ENCODE assay signal across 9 mouse cellular contexts in the genomic region with DNA sequence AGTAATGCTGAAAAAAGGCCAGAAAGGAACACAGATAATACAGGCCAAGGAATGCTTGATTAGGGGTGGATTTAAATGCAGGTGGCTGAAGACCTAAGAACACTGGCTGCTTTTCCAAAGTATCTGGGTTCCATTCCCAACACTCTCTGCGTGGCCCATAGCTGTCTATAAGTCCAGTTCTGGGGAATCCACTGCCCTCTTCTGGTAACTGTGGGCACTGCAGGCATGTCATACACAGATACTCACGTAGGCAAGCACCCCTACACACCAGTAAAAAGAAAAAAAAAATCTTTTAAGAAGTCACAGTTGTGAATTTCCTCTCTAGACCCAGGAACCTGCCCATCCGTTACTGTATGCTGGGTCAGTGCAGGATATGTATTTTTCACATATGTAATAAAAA.
DNase-seq lines count a peak whose midpoint lies in the region; ATAC-seq lines count a peak whose summit lies in the region.
"Had no signal": no experiment of that assay in that cellular context is flagged by ENCODE, and none has a peak within 500 bp of the region (broad histone marks: within the 10 kb centered on the region; RNA-seq: fewer than 3 reads in every experiment).

No protein-coding gene starts in this region.

- no peaks in the 10 kb centered on the region for H3K9me3 ChIP-seq in forebrain, embryonic 13.5 days (replicated peaks)
- H3K9me3 ChIP-seq: embryonic facial prominence, embryonic 13.5 days had no signal

- peak; percentile 34 to 64 for DNase-seq in heart, postnatal 10 days
- no peak for DNase-seq in heart, postnatal 25 days (ENCODE audit: low spot score)
- DNase-seq in B cell, adult 2 months: peak; percentile 69 to 71
- DNase-seq in T-cell, adult 2 months (ENCODE audit: low spot score): peak; percentile 23
- DNase-seq in embryo, embryonic 10 days (ENCODE audit: low spot score): peak; percentile 36
- peak; percentile 58 for DNase-seq in lung, postnatal 10 days
- DNase-seq in testis, postnatal 10 days (ENCODE audit: low spot score): peak; percentile 57

- no peak for ATAC-seq in forebrain, embryonic 13.5 days

- no peaks in the 10 kb centered on the region for H3K36me3 ChIP-seq in forebrain, embryonic 13.5 days (ENCODE audit: poor library complexity, severe bottlenecking)
- H3K36me3 ChIP-seq: embryonic facial prominence, embryonic 13.5 days had no signal

- intact Hi-C loops in heart, postnatal 10 days (cut with DNase I): loop anchor here (2.0 kb wide), 1 partner anchor 167 kb away; a partner anchor contains a TSS
- intact Hi-C loops in heart, postnatal 25 days (cut with DNase I): no loop called here

- no peak overlapping the region for H3K9ac ChIP-seq in forebrain, embryonic 13.5 days
- H3K9ac ChIP-seq: embryonic facial prominence, embryonic 13.5 days had no signal

- no peak overlapping the region for H3K27ac ChIP-seq in forebrain, embryonic 13.5 days
- H3K27ac ChIP-seq: embryonic facial prominence, embryonic 13.5 days had no signal

- 92% methylated on average over 3 of the region's 3 CpGs for WGBS in forebrain, embryonic 13.5 days

- no peaks in the 10 kb centered on the region for H3K27me3 ChIP-seq in forebrain, embryonic 13.5 days
- H3K27me3 ChIP-seq: embryonic facial prominence, embryonic 13.5 days had no signal

- H3K4me3 ChIP-seq in forebrain, embryonic 13.5 days: no peak overlapping the region
- H3K4me3 ChIP-seq: embryonic facial prominence, embryonic 13.5 days had no signal

- no peak overlapping the region for H3K4me2 ChIP-seq in forebrain, embryonic 13.5 days
- H3K4me2 ChIP-seq: embryonic facial prominence, embryonic 13.5 days had no signal

- peaks cover 52% of the 10 kb centered on the region for H3K4me1 ChIP-seq in forebrain, embryonic 13.5 days
